Mouse (Mus musculus) hindbrain, embryonic 16.5 days (tissue): ENCODE results near the gene Itpr2. TPM values are rescaled to one million over a fixed set of nuclear protein-coding genes. Genes with fewer than 3 reads are reported as not detected.

Source experiments
- ATAC-seq: fragments of 200-750 bp; cut with Nextera tagmentation; 2 replicates; pipeline ENCODE4 v1.8.0; 2017; ENCODE audit warnings: moderate TSS enrichment, moderate library complexity
- H3K27ac ChIP-seq: fragments of 300-500 bp; sonication (generic); 2 replicates; pipeline ENCODE4 v1.5.1; 2014; ENCODE audit warnings: low read depth, mild to moderate bottlenecking, control low read depth, low read length, moderate library complexity
- H3K27me3 ChIP-seq: fragments of 300-500 bp; sonication (generic); replicated peaks from 2 replicates; pipeline ENCODE4 v1.6.1; 2014; ENCODE audit warnings: low read length; ENCODE audit not compliant: control insufficient read depth, insufficient read depth
- H3K36me3 ChIP-seq: fragments of 300-500 bp; sonication (generic); 2 replicates; pipeline ENCODE4 v1.6.1; 2014; ENCODE audit warnings: mild to moderate bottlenecking, low read length, moderate library complexity, mixed read lengths; ENCODE audit not compliant: control insufficient read depth, insufficient read depth
- H3K4me1 ChIP-seq: fragments of 300-500 bp; sonication (generic); 2 replicates; pipeline ENCODE4 v1.6.1; 2014; ENCODE audit warnings: low read depth, low read length; ENCODE audit not compliant: control insufficient read depth, insufficient read depth
- H3K4me2 ChIP-seq: fragments of 300-500 bp; sonication (generic); 2 replicates; pipeline ENCODE4 v1.6.1; 2014; ENCODE audit warnings: mild to moderate bottlenecking, low read length, control low read depth, moderate library complexity
- H3K4me3 ChIP-seq: fragments of 300-500 bp; sonication (generic); 2 replicates; pipeline ENCODE4 v1.5.1; 2014; ENCODE audit warnings: mild to moderate bottlenecking, low read length, control low read depth, moderate library complexity
- H3K9ac ChIP-seq: fragments of 300-500 bp; sonication (generic); 2 replicates; pipeline ENCODE4 v1.6.1; 2014; ENCODE audit warnings: low read depth, mild to moderate bottlenecking, control low read depth, low read length, moderate library complexity
- H3K9me3 ChIP-seq: fragments of 300-500 bp; sonication (generic); 2 replicates; pipeline ENCODE4 v1.6.1; 2014; ENCODE audit warnings: mild to moderate bottlenecking, low read length, moderate library complexity; ENCODE audit not compliant: control insufficient read depth
- WGBS: fragments of 180-500 bp; shearing (Covaris S2); extraction: QIAGEN DNeasy Blood & Tissue Kit; methylation state at CpG from one replicate; pipeline ENCODE4 v1.1.7; 2014; 5-methylcytosine and 5-hydroxymethylcytosine counted together
- polyA plus RNA-seq: library from polyadenylated mRNA; unstranded; fragments of >200 nt; fragmentation: Nextera tagmentation; extraction: Ambion mirVana; gene quantifications from 2 replicates; pipeline ENCODE4 v1.2.1, GENCODE M21; 2015

Gene Itpr2
- polyA plus RNA-seq, 1 experiment from 2014 or later: 9.1 TPM

DNA sequence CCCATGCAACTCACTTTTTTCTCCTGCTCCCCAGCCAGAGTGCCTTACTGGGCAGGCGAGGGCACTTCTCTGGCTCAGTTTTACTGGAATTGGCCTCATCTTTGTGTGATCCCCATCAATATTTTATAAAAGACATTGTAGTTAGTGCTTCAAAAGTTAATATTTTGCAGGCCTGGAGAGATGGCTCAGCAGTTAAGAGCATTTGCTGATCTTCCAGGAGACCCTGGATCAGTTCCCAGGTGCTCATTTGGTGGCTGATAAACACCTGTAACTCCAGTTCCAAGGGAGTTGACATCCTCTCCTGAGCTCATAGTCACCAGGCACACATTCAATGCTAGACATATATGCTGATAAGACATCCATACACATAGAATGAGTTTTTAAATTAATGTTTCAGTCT, 376.4 kb downstream of the Itpr2 start:
- Histone ChIP-seq H3K27me3 (no peaks in the 10 kb centered on the region), H3K9me3 (no peaks in the 10 kb centered on the region), H3K27ac (no peak overlapping the region), H3K4me3 (no peak overlapping the region), H3K4me2 (no peak overlapping the region), H3K36me3 (no peaks in the 10 kb centered on the region), H3K4me1 (peaks cover 4% of the 10 kb centered on the region), H3K9ac (no peak overlapping the region)
- no peak for ATAC-seq
- WGBS: 100% methylated on average over 1 of the region's 1 CpGs

DNA sequence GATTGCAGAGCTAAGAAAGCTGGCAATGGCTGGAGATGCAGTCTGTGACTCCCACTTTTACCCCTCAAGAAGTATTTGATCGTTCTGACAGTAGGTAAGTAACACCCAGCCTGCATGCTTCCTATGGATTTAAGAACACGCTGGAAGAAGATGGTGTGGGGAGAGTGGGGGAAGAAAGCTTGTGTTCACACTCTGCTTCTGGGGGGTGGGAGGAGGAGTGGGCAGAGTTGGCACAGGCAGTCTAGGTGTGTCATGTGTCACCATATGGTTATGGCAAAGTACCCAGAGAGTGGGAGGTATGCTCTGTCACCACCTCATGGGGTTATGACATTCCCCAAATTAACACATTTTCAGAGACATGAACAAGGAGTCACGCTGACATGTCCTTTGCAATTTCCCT, 377.5 kb downstream of the Itpr2 start:
- Histone ChIP-seq H3K4me1 (peaks cover 4% of the 10 kb centered on the region), H3K36me3 (no peaks in the 10 kb centered on the region), H3K9me3 (no peaks in the 10 kb centered on the region), H3K27me3 (no peaks in the 10 kb centered on the region), H3K9ac (no peak overlapping the region), H3K4me3 (no peak overlapping the region), H3K27ac (no peak overlapping the region), H3K4me2 (no peak overlapping the region)
- ATAC-seq: no peak
- 94% methylated on average over 3 of the region's 3 CpGs for WGBS

DNA sequence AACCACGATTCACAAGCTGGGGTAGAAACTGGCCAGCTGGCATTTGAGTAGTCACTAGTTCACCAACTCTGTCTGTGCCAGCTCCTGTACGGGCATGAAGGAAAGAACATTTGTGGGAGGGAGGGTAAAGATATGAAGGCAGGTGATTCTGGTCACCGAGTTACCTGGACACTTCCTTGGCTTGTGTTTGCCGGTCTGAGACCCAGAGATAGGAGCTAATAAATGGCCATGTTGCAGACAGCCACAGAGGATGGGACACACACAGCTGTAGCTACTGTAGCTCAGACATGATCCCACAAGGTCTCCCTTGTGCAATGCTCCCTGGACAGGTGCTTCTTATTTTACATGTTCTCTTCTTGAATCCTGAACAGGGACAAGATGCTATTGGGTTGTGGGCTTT, 378.4 kb downstream of the Itpr2 start:
- H3K4me2 ChIP-seq: no peak overlapping the region
- H3K9ac ChIP-seq: no peak overlapping the region
- no peaks in the 10 kb centered on the region for H3K9me3 ChIP-seq
- peaks cover 4% of the 10 kb centered on the region for H3K4me1 ChIP-seq
- H3K4me3 ChIP-seq: no peak overlapping the region
- ATAC-seq: no peak
- no peaks in the 10 kb centered on the region for H3K36me3 ChIP-seq
- no peaks in the 10 kb centered on the region for H3K27me3 ChIP-seq
- 94% methylated on average over 4 of the region's 4 CpGs for WGBS
- H3K27ac ChIP-seq: no peak overlapping the region

DNA sequence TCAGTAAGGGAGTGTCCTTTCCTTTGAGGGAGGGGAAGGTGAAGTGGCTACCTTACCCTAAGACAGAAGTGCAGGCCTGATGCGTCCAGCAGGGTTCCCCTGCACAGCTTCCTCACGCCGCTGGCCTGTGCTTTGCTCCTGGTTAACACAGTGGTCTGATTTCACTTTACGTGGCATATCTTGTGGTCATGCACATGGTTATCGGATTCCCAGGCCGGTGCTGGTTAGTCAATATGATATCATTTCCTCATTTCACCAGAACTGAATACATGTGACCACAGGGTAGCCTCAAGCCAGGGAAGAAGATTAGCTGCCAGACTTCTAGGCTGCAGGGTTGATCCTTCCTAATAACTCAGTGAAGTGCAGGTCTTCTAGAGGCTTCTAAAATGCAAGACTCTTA, 381.9 kb downstream of the Itpr2 start:
- Histone ChIP-seq H3K9me3 (no peaks in the 10 kb centered on the region), H3K4me2 (no peak overlapping the region), H3K4me1 (no peaks in the 10 kb centered on the region), H3K4me3 (no peak overlapping the region), H3K36me3 (no peaks in the 10 kb centered on the region), H3K27ac (no peak overlapping the region), H3K9ac (no peak overlapping the region), H3K27me3 (no peaks in the 10 kb centered on the region)
- no peak for ATAC-seq
- 94% methylated on average over 6 of the region's 6 CpGs for WGBS

DNA sequence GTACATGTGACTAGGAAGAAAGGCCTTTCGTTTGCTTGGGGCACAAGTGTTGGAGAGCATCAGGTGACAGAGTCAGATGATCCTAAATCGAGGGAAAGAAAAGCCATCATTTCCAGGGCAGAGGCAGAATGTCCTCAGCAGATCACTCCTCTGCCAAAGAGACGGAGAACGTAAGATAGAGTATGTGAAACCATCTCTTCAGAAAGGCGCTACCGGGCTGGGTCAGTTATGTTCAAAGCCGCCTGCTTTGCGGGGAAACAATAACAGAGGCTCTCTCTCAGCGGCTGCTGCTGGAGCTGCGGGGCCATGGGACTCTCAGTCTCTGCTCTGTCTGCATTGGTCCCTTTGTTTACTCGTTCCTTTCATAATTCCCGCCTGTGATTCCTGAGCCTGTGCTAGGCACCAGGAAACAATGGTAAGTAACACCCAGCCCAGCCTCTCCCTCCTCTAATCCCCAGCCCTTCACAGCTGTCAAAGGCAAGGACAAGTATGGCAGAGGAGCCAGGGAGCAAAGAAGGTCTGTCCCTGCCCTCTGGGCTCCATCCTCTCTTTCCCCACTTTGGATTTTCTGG, 387.2 kb downstream of the Itpr2 start:
- Histone ChIP-seq H3K4me2 (peak overlapping the region; percentile 28), H3K4me1 (peaks cover 20% of the 10 kb centered on the region), H3K9me3 (no peaks in the 10 kb centered on the region), H3K9ac (peak overlapping the region; percentile 51), H3K36me3 (no peaks in the 10 kb centered on the region), H3K27me3 (no peaks in the 10 kb centered on the region), H3K27ac (no peak overlapping the region), H3K4me3 (no peak overlapping the region; the same call in 1 of the 2 replicates)
- whole genome bisulfite sequencing: 9% methylated on average over 12 of the region's 12 CpGs
- ATAC-seq: no peak

DNA sequence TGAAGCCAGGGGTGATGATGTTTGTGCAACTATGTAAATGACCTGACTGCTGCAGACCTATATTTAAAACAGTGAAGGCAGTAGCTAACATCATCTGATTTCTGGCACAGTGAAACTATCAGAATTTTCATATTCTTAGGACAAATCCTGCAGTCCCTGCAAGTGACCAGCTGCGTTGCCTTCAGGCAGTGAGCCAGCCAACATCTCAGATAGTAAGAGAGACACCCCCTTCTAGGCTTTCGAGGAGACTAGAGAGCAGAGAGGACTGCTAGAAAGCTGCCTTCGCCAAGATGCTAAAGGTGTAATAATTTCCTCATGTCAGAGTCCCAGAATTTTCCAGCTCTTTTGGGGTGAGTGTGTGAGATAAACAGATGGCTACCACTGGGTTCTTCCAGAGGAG, 388.0 kb downstream of the Itpr2 start:
- no peak for ATAC-seq
- H3K9ac ChIP-seq: no peak overlapping the region
- H3K27me3 ChIP-seq: no peaks in the 10 kb centered on the region
- 66% methylated on average over 3 of the region's 3 CpGs for WGBS
- no peaks in the 10 kb centered on the region for H3K9me3 ChIP-seq
- H3K27ac ChIP-seq: no peak overlapping the region
- H3K4me2 ChIP-seq: no peak overlapping the region
- H3K36me3 ChIP-seq: no peaks in the 10 kb centered on the region
- H3K4me3 ChIP-seq: no peak overlapping the region
- peaks cover 20% of the 10 kb centered on the region for H3K4me1 ChIP-seq

DNA sequence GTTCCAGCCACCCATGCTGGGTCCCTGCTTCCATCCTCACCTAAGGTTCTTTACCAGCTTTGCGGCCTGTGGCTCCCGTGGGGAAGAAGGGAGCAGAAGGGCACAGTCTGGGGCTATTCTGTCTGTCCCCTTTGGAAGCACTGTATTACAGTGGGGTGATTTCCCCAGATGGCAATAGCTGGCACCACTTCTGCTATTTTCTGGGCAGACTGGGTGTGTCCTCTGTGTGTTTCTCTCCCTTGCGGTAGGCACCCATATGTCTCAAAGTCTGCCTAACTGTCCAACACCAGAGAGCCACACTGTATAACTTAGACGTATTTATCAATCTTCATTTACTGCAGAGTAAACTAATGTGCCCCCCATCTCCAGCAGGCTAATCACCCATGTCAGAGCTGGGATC, 388.9 kb downstream of the Itpr2 start:
- no peak for ATAC-seq
- 57% methylated on average over 4 of the region's 4 CpGs for WGBS

DNA sequence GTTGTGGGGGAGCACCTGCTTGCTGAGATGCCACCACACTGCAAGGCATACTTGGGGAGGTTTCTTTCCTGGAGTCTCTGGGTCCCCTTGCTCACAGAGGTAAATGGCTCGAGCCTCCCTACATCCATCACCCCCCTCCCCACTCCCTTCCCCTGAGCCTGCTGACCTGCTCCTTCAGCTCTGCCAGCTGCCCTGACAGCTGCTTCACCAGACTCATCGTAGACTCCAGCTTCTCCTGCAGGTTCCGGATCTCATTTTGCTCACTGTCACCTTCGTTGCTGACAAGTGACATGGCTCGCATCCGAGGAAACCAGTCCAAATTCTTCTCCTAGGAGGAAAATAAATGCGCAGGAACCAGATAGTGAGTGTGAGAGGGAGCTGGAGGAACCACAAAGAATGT, 389.8 kb downstream of the Itpr2 start:
- H3K4me3 ChIP-seq: no peak overlapping the region
- H3K27me3 ChIP-seq: no peaks in the 10 kb centered on the region
- H3K9ac ChIP-seq: no peak overlapping the region; the same call in 1 of the 2 replicates
- peak; percentile 21; the same call in 1 of the 2 replicates for ATAC-seq
- H3K4me2 ChIP-seq: no peak overlapping the region
- H3K27ac ChIP-seq: peak overlapping the region; percentile 64
- no peaks in the 10 kb centered on the region for H3K9me3 ChIP-seq
- no peaks in the 10 kb centered on the region for H3K36me3 ChIP-seq
- 26% methylated on average over 7 of the region's 7 CpGs for WGBS
- peaks cover 20% of the 10 kb centered on the region for H3K4me1 ChIP-seq

More for the DNA sequence above, 388.9 kb downstream of the Itpr2 start:
- Histone ChIP-seq H3K27ac (no peak overlapping the region), H3K4me2 (no peak overlapping the region), H3K4me3 (no peak overlapping the region), H3K9ac (no peak overlapping the region), H3K36me3 (no peaks in the 10 kb centered on the region), H3K9me3 (no peaks in the 10 kb centered on the region), H3K27me3 (no peaks in the 10 kb centered on the region), H3K4me1 (peaks cover 20% of the 10 kb centered on the region)

DNA sequence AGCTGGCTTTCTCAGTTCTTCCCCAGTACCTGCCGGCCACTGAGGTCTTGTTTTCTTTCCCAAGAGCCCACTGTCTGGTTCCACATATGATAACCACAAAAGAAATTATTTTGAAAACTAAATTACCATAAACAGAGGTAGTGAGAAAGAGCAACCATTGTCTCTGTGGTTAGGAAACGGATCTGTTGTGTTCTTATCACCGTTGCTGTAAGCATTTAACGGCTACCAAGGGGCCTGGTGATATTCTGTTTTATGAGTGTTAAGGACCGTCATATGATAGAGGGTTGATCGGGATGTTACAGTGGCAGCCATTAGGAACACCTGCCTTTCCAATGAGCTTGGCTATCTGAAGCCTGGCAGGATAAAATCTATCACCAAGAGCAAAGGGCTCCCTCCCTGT, 390.2 kb downstream of the Itpr2 start:
- Histone ChIP-seq H3K4me2 (no peak overlapping the region), H3K4me1 (peaks cover 20% of the 10 kb centered on the region), H3K9me3 (no peaks in the 10 kb centered on the region), H3K27ac (peak overlapping the region; percentile 64), H3K9ac (no peak overlapping the region; the same call in 1 of the 2 replicates), H3K27me3 (no peaks in the 10 kb centered on the region), H3K4me3 (no peak overlapping the region), H3K36me3 (no peaks in the 10 kb centered on the region)
- 0 out of 2 replicates have a peak, but pooled peaks have one; percentile 7 for ATAC-seq
- 40% methylated on average over 6 of the region's 6 CpGs for WGBS
